Mouse (Mus musculus) megakaryocyte-erythroid progenitor cell, adult 5-6 weeks (primary cell): ENCODE results near the gene Ctso. TPM values are rescaled to one million over a fixed set of nuclear protein-coding genes. Genes with fewer than 3 reads are reported as not detected.

Experiments used
- total RNA-seq, 2 experiments: library from RNA; stranded (forward) in 1 of 2; stranded (reverse) in 1 of 2; fragments of 200-1000, 215-1000 nt in 1 of 2; fragments of >200 nt in 1 of 2; fragmentation: Nextera tagmentation in 1 of 2; gene quantifications; 2 replicates each; pipeline ENCODE4 v1.2.3; 2014 to 2017

Ctso gene
- total RNA-seq, 2 experiments from 2014 or later, result 2.8 to 11.2 TPM

Other genes with a start within 250 kb of the Ctso start
- not detected in 2 replicates for gene Tdo2, start 43.6 kb downstream of the Ctso start, total RNA-seq (2014; fragmentation: Nextera tagmentation)
- not detected in 2 replicates for gene Tdo2, start 43.6 kb downstream of the Ctso start, total RNA-seq (2017)
- gene Asic5, start 49.7 kb downstream of the Ctso start, total RNA-seq (2014; fragmentation: Nextera tagmentation), result not detected in 2 replicates
- not detected in 2 replicates for gene Asic5, start 49.7 kb downstream of the Ctso start, total RNA-seq (2017)
- gene Gucy1b1, start 142.1 kb downstream of the Ctso start, total RNA-seq (2014; fragmentation: Nextera tagmentation), result not detected in 2 replicates
- 0.04 and 2.1 TPM in 2 replicates for gene Gucy1b1, start 142.1 kb downstream of the Ctso start, total RNA-seq (2017)
- gene Gucy1a1, start 213.2 kb downstream of the Ctso start, total RNA-seq (2014; fragmentation: Nextera tagmentation), result 0.32 TPM in 1 of 2 replicates, not detected in the other
- 1.2 and 5.1 TPM in 2 replicates for gene Gucy1a1, start 213.2 kb downstream of the Ctso start, total RNA-seq (2017)